Mouse (Mus musculus) neural tube, embryonic 12.5 days (tissue): ENCODE measurements around the gene Sf3b5. TPM values are rescaled to one million over a fixed set of nuclear protein-coding genes. Genes with fewer than 3 reads are reported as not detected.
A peak's percentile ranks its signal among the peaks of the same experiment; 100 is the strongest.

Experiments used
- ATAC-seq: fragments of 200-750 bp; cut with Nextera tagmentation; 2 replicates; pipeline ENCODE4 v1.8.0; 2017; ENCODE audit warnings: low read depth, mild to moderate bottlenecking, moderate TSS enrichment, moderate library complexity; ENCODE audit not compliant: low FRiP score
- H3K27ac ChIP-seq: fragments of 300-500 bp; sonication (generic); 2 replicates; pipeline ENCODE4 v1.5.1; 2016
- H3K27me3 ChIP-seq: fragments of 300-500 bp; sonication (generic); replicated peaks from 2 replicates; pipeline ENCODE4 v1.6.1; 2016; ENCODE audit warnings: mild to moderate bottlenecking
- H3K36me3 ChIP-seq: fragments of 300-500 bp; sonication (generic); 2 replicates; pipeline ENCODE4 v1.6.1; 2016; ENCODE audit warnings: mild to moderate bottlenecking
- H3K4me1 ChIP-seq: fragments of 300-500 bp; sonication (generic); 2 replicates; pipeline ENCODE4 v1.6.1; 2016
- H3K4me2 ChIP-seq: fragments of 300-500 bp; sonication (generic); replicated peaks from 2 replicates; pipeline ENCODE4 v1.6.1; 2016; ENCODE audit warnings: mild to moderate bottlenecking
- H3K4me3 ChIP-seq: fragments of 300-500 bp; sonication (generic); 2 replicates; pipeline ENCODE4 v1.5.1; 2016
- H3K9ac ChIP-seq: fragments of 300-500 bp; sonication (generic); 2 replicates; pipeline ENCODE4 v1.6.1; 2016; ENCODE audit warnings: mild to moderate bottlenecking
- H3K9me3 ChIP-seq: fragments of 300-500 bp; sonication (generic); 2 replicates; pipeline ENCODE4 v1.6.1; 2016; ENCODE audit warnings: mild to moderate bottlenecking
- WGBS: fragments of 180-500 bp; shearing (Covaris S2); methylation state at CpG from one replicate; pipeline ENCODE4 v1.1.7; 2016; 5-methylcytosine and 5-hydroxymethylcytosine counted together
- polyA plus RNA-seq: library from polyadenylated mRNA; unstranded; fragments of >200 nt; fragmentation: Nextera tagmentation; extraction: Ambion mirVana; gene quantifications from 2 replicates; pipeline ENCODE4 v1.2.1, GENCODE M21; 2016

Gene Sf3b5
- 30.4 and 31.2 TPM in 2 replicates for polyA plus RNA-seq

DNA sequence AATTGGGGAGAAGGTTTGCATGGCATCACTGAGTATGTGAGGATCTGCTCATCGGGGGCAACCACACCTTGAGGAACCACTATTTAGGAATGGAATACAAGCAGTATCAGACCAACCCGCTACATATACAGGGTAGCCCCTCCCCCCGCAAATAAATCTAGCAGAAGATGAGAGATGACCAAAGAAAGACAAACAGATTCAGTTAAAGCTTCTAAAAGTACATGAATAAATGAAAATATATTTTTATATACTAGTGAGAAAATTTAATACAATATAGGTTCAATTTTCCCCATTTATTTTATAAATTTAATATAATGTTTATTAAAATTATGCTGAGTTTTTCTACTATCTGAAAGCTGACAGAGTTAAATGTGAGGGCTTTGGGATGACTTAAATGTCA lies at the start of gene Sf3b5:
TSS of gene Sf3b5 (plus strand) at position 301 of the 400 bp plus-strand sequence.
- H3K9ac ChIP-seq, result no peak within 1 kb of the TSS
- H3K36me3 ChIP-seq, result peaks cover under 1% of the 10 kb centered on the region; the same call in 1 of the 2 replicates
- peaks cover 11% of the 10 kb centered on the region for H3K4me1 ChIP-seq
- 88% methylated on average over 3 of the region's 3 CpGs for WGBS
- ATAC-seq, result no peak
- H3K27ac ChIP-seq, result no peak within 1 kb of the TSS
- H3K27me3 ChIP-seq, result no peaks in the 10 kb centered on the region
- H3K9me3 ChIP-seq, result no peaks in the 10 kb centered on the region
- no peak within 1 kb of the TSS for H3K4me3 ChIP-seq
- no peak within 1 kb of the TSS for H3K4me2 ChIP-seq

GRCm38 (mm10) chr10:12955831-12956230 lies 49.3 kb upstream of the Sf3b5 start:
- Histone ChIP-seq H3K9ac (no peak overlapping the region), H3K4me1 (no peaks in the 10 kb centered on the region), H3K36me3 (no peaks in the 10 kb centered on the region), H3K4me2 (no peak overlapping the region), H3K9me3 (no peaks in the 10 kb centered on the region), H3K27ac (no peak overlapping the region), H3K4me3 (no peak overlapping the region), H3K27me3 (no peaks in the 10 kb centered on the region)
- 63% methylated on average over 1 of the region's 1 CpGs for WGBS
- ATAC-seq, result no peak

DNA sequence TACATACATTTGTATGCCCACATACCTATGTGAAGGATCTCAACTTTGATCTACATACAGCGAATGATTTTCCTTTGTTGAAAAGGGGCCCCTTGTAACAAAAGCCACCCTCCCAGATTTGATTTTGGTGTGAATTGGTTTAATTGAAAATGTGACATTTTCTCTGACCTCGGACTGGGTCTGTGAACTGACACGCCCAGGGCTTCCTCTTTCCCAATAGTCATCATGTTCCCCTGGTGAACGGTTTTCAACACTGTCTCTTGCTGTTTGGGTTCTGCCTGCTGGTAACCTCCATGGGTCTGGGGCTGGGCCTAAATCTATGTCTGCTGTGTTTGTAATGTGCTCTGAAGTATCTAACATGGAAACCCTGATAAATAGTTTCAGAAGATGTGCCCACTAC lies 47.9 kb upstream of the Sf3b5 start:
- Histone ChIP-seq H3K4me2 (no peak overlapping the region), H3K36me3 (no peaks in the 10 kb centered on the region)
- ATAC-seq, result no peak

GRCm38 (mm10) chr10:12961546-12961945 lies 43.6 kb upstream of the Sf3b5 start:
- Histone ChIP-seq H3K27ac (no peak overlapping the region), H3K27me3 (peaks cover 4% of the 10 kb centered on the region; the same call in 1 of the 2 replicates), H3K4me3 (no peak overlapping the region), H3K4me2 (no peak overlapping the region), H3K36me3 (no peaks in the 10 kb centered on the region), H3K9me3 (no peaks in the 10 kb centered on the region), H3K4me1 (no peaks in the 10 kb centered on the region), H3K9ac (no peak overlapping the region)
- WGBS, result 91% methylated on average over 8 of the region's 8 CpGs
- ATAC-seq, result no peak

More for the DNA sequence above, 47.9 kb upstream of the Sf3b5 start:
- Histone ChIP-seq H3K27ac (no peak overlapping the region), H3K4me3 (no peak overlapping the region), H3K4me1 (no peaks in the 10 kb centered on the region), H3K9ac (no peak overlapping the region), H3K9me3 (no peaks in the 10 kb centered on the region), H3K27me3 (peaks cover 4% of the 10 kb centered on the region; the same call in 1 of the 2 replicates)
- 77% methylated on average over 4 of the region's 4 CpGs for WGBS

DNA sequence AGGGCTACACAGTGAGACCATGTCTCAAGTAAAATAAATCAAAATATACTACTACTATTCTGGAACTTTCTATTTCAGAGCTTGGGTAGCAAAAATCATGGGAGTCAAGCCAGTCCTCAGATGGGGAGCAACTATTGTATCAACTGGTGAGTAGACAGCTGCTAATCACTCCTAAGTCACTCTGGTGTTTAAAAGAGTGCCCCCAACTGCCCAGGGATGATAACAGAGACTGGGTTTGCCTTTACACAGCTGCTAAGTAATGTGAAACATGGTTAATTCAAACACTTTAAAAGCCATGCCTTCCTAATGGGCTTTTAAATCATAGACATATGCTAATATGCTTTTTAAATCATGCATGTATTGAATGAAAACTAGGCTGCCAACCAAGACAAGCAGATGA lies 42.9 kb upstream of the Sf3b5 start:
- H3K4me2 ChIP-seq, result no peak overlapping the region
- no peak overlapping the region for H3K27ac ChIP-seq
- H3K9ac ChIP-seq, result no peak overlapping the region
- H3K4me1 ChIP-seq, result no peaks in the 10 kb centered on the region
- ATAC-seq, result no peak
- H3K27me3 ChIP-seq, result peaks cover 4% of the 10 kb centered on the region; the same call in 1 of the 2 replicates
- no peaks in the 10 kb centered on the region for H3K36me3 ChIP-seq
- no peaks in the 10 kb centered on the region for H3K9me3 ChIP-seq
- no peak overlapping the region for H3K4me3 ChIP-seq

DNA sequence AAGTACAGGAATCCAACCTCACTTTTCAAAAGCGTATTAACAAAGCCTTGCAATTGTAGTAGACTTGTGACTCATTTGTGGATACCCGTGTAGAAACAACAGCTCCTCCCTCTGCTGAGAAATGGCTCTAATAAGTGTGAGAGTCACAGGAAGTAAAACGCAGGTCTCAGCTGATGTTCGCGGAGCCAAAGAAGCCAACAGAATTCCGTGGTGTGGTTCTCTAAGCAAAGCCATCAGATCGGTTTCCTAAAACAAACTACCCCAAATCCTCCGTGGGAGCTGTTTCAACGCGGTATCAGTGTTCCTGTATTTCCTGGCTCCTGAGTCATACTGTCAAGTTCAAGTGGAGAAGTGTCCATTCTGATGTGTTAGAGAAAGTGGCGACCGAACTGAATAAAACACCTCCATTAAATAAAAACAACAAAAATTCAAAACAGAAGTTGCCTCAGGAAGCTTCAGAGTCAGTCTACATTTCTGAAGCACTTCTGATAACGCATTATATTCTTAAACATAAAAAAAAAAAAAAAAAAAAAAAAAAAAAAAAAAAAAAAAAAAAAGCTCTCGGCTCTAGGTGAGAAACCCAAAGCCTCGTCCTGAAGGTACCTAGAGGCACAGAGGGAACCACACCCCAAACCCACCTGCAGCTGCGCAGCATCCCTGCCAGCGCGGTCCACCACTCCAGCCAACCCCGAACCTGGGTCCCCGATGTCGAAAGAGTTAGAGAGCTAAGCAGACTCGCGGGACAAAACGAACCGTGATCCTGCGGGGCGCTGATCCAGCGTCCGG lies 41.6 kb upstream of the Sf3b5 start:
- H3K4me3 ChIP-seq, result peak overlapping the region; percentile 77
- H3K4me2 ChIP-seq, result peak overlapping the region; percentile 90
- H3K36me3 ChIP-seq, result no peaks in the 10 kb centered on the region
- H3K27me3 ChIP-seq, result peaks cover 4% of the 10 kb centered on the region; the same call in 1 of the 2 replicates
- no peak; the same call in 1 of the 2 replicates for ATAC-seq
- H3K9ac ChIP-seq, result peak overlapping the region; percentile 64
- no peaks in the 10 kb centered on the region for H3K4me1 ChIP-seq
- no peak overlapping the region for H3K27ac ChIP-seq
- no peaks in the 10 kb centered on the region for H3K9me3 ChIP-seq
- 7% methylated on average over 29 of the region's 29 CpGs for WGBS

DNA sequence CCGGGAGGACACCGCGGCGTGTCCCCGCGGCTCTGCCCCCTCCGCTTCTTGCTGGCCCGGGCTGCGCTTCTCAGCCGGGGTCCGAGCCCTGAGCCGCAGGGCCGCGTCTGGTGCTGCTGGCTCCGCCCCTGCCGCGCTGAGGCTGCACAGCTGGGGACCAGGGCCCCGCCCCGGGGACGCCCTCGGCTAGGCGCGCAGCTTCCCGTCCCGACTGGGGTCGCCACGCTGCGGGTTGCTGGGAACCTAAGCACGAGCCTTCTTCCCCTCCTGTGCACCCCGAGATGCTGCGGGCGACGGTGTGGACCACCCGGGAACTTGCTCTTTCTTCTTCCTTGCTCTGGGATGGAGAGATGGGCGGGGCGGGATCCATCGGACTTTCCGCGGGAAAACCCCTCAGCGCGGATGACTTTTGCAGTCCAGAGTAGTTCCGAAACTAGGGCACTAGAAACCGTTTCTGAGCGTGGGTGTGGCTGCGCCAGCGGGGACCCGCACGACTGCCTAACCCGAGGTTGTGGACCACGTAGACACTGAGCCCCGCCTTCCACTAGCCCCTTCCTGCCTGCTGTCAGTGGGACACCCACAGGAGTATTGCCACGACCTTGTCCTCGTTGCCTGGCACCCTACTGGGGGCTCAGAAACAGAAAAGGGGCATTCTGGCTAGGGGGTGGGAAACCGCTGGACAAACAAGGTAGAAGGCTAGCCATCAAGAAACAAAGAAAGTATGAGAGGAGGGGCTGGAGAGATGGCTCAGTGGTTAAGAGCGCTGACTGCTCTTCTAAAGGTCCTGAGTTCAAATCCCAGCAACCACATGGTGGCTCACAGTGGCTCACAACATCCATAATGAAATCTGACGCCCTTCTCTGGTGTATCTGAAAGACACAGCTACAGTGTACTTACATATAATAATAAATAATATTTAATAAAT lies 40.7 kb upstream of the Sf3b5 start, which contains the start of gene Stx11:
TSS of gene Stx11 (minus strand) at position 148 of the 925 bp plus-strand sequence.
- ATAC-seq, result peak; percentile 93
- Histone ChIP-seq H3K27ac (no peak within 1 kb of the TSS), H3K9ac (peak within 1 kb of the TSS; percentile 64), H3K4me3 (peak within 1 kb of the TSS; percentile 77), H3K27me3 (peaks cover 4% of the 10 kb centered on the region; the same call in 1 of the 2 replicates), H3K4me1 (no peaks in the 10 kb centered on the region), H3K4me2 (peak within 1 kb of the TSS; percentile 90), H3K36me3 (no peaks in the 10 kb centered on the region), H3K9me3 (no peaks in the 10 kb centered on the region)
- WGBS, result 3% methylated on average over 56 of the region's 56 CpGs

GRCm38 (mm10) chr10:12965669-12966180 lies 39.4 kb upstream of the Sf3b5 start:
- no peaks in the 10 kb centered on the region for H3K36me3 ChIP-seq
- H3K9me3 ChIP-seq, result no peaks in the 10 kb centered on the region
- no peak for ATAC-seq
- H3K4me3 ChIP-seq, result no peak overlapping the region
- no peak overlapping the region for H3K27ac ChIP-seq
- 79% methylated on average over 5 of the region's 5 CpGs for WGBS
- no peaks in the 10 kb centered on the region for H3K4me1 ChIP-seq
- no peak overlapping the region for H3K9ac ChIP-seq
- H3K27me3 ChIP-seq, result peaks cover 4% of the 10 kb centered on the region; the same call in 1 of the 2 replicates
- no peak overlapping the region for H3K4me2 ChIP-seq

DNA sequence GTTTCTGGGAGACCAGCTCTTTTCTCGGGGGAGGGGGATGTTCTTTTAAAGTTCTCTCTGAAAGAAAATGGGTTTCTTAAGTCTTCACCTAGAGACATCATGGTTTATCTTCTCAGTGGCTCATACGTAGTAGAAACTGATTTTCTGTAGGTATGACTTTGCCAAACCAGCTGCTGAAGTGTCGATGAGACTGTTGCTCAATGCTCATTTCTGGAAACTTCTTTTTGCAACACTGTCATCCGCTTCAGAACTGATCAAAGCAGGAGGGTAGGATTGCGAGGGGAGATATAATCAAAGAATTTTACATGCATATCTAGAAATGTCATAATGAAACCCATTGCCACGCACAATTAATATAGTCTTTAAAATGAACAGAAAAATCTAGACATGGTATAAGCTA lies 30.6 kb upstream of the Sf3b5 start:
- Histone ChIP-seq H3K27ac (no peak overlapping the region), H3K4me1 (no peaks in the 10 kb centered on the region), H3K36me3 (no peaks in the 10 kb centered on the region), H3K27me3 (no peaks in the 10 kb centered on the region), H3K4me2 (no peak overlapping the region), H3K4me3 (no peak overlapping the region), H3K9me3 (no peaks in the 10 kb centered on the region), H3K9ac (no peak overlapping the region)
- WGBS, result 96% methylated on average over 6 of the region's 6 CpGs
- ATAC-seq, result no peak

GRCm38 (mm10) chr10:12975461-12975860 lies 29.7 kb upstream of the Sf3b5 start:
- H3K4me2 ChIP-seq, result no peak overlapping the region
- no peaks in the 10 kb centered on the region for H3K36me3 ChIP-seq
- no peak overlapping the region for H3K27ac ChIP-seq
- no peak for ATAC-seq
- H3K9ac ChIP-seq, result no peak overlapping the region
- no peaks in the 10 kb centered on the region for H3K4me1 ChIP-seq
- WGBS, result 92% methylated on average over 3 of the region's 3 CpGs
- H3K27me3 ChIP-seq, result no peaks in the 10 kb centered on the region
- H3K9me3 ChIP-seq, result no peaks in the 10 kb centered on the region
- H3K4me3 ChIP-seq, result no peak overlapping the region

GRCm38 (mm10) chr10:12975957-12976356 lies 29.2 kb upstream of the Sf3b5 start:
- Histone ChIP-seq H3K27me3 (no peaks in the 10 kb centered on the region), H3K36me3 (no peaks in the 10 kb centered on the region), H3K27ac (no peak overlapping the region), H3K4me1 (no peaks in the 10 kb centered on the region), H3K9ac (no peak overlapping the region), H3K4me2 (no peak overlapping the region), H3K4me3 (no peak overlapping the region), H3K9me3 (no peaks in the 10 kb centered on the region)
- ATAC-seq, result no peak
- 91% methylated on average over 7 of the region's 7 CpGs for WGBS

DNA sequence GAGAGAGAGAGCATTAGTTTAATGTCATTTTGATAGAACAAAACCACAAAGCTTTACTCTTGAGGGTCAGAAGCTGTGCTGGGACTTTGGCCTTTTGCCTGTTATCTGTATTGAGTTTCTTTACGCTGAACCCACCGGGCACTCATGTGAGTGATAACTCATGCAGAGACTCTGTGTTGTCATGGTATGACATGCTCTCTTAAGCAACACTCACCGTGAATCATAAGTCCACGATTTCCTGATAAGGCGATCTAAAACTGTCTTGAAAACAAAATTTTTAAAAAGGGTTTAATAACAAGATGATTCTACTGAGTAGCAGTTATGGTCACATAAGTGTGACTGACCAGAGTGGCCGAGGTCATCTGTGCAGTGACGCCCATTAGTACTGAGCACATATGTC lies 28.6 kb upstream of the Sf3b5 start:
- no peak overlapping the region for H3K9ac ChIP-seq
- no peaks in the 10 kb centered on the region for H3K9me3 ChIP-seq
- no peak overlapping the region for H3K27ac ChIP-seq
- H3K4me2 ChIP-seq, result no peak overlapping the region
- no peaks in the 10 kb centered on the region for H3K27me3 ChIP-seq
- no peaks in the 10 kb centered on the region for H3K36me3 ChIP-seq
- ATAC-seq, result no peak
- 91% methylated on average over 7 of the region's 7 CpGs for WGBS
- H3K4me3 ChIP-seq, result no peak overlapping the region
- H3K4me1 ChIP-seq, result no peaks in the 10 kb centered on the region
